Mouse (Mus musculus) liver, embryonic 15.5 days (tissue): Measurements from ENCODE around the gene Dab2ip. TPM values are rescaled to one million over a fixed set of nuclear protein-coding genes. Genes with fewer than 3 reads are reported as not detected.

Experiments
- ATAC-seq: fragments of 200-750 bp; cut with Nextera tagmentation; 2 replicates; pipeline ENCODE4 v1.8.0; 2017; ENCODE audit warnings: moderate number of reproducible peaks, mild to moderate bottlenecking, moderate library complexity; ENCODE audit not compliant: insufficient read depth
- H3K27ac ChIP-seq: fragments of 300-500 bp; sonication (generic); replicated peaks from 2 replicates; pipeline ENCODE4 v1.5.1; 2015; ENCODE audit warnings: mild to moderate bottlenecking, inconsistent platforms
- H3K27me3 ChIP-seq: fragments of 300-500 bp; sonication (generic); 2 replicates; pipeline ENCODE4 v1.6.1; 2015; ENCODE audit warnings: mild to moderate bottlenecking, inconsistent platforms
- H3K36me3 ChIP-seq: fragments of 300-500 bp; sonication (generic); replicated peaks from 2 replicates; pipeline ENCODE4 v1.6.1; 2015; ENCODE audit warnings: moderate library complexity, mild to moderate bottlenecking, inconsistent platforms
- H3K4me1 ChIP-seq: fragments of 300-500 bp; sonication (generic); replicated peaks from 2 replicates; pipeline ENCODE4 v1.6.1; 2015; ENCODE audit warnings: inconsistent platforms
- H3K4me2 ChIP-seq: fragments of 300-500 bp; sonication (generic); 2 replicates; pipeline ENCODE4 v1.6.1; 2015; ENCODE audit warnings: moderate library complexity, mild to moderate bottlenecking, inconsistent platforms
- H3K4me3 ChIP-seq: fragments of 300-500 bp; sonication (generic); replicated peaks from 2 replicates; pipeline ENCODE4 v1.5.1; 2015; ENCODE audit warnings: mild to moderate bottlenecking, inconsistent platforms
- H3K9ac ChIP-seq: fragments of 300-500 bp; sonication (generic); 2 replicates; pipeline ENCODE4 v1.6.1; 2015; ENCODE audit warnings: moderate library complexity, mild to moderate bottlenecking, inconsistent platforms
- H3K9me3 ChIP-seq: fragments of 300-500 bp; sonication (generic); replicated peaks from 2 replicates; pipeline ENCODE4 v1.6.1; 2016; ENCODE audit warnings: inconsistent platforms
- WGBS: fragments of 180-500 bp; shearing (Covaris S2); methylation state at CpG from one replicate; pipeline ENCODE4 v1.1.7; 2015; ENCODE audit warnings: mixed read lengths; ENCODE audit not compliant: insufficient replicate concordance; 5-methylcytosine and 5-hydroxymethylcytosine counted together
- polyA plus RNA-seq: library from polyadenylated mRNA; unstranded; fragments of >200 nt; fragmentation: Nextera tagmentation; extraction: Ambion mirVana; gene quantifications from 2 replicates; pipeline ENCODE4 v1.2.1, GENCODE M21; 2015

Dab2ip gene
- polyA plus RNA-seq, 1 experiment from 2014 or later, result 7.7 TPM

GRCm38 (mm10) chr2:35596796-35597195 is 38.7 kb downstream of the Dab2ip start:
- ATAC-seq, result no peak
- no peaks in the 10 kb centered on the region for H3K9me3 ChIP-seq
- no peak overlapping the region for H3K4me2 ChIP-seq
- H3K4me3 ChIP-seq, result no peak overlapping the region
- 0 out of 2 replicates have a peak, but pooled peaks cover 1% of the 10 kb centered on the region for H3K27me3 ChIP-seq
- H3K4me1 ChIP-seq, result no peaks in the 10 kb centered on the region
- no peaks in the 10 kb centered on the region for H3K36me3 ChIP-seq
- WGBS, result 67% methylated on average over 4 of the region's 4 CpGs
- H3K9ac ChIP-seq, result no peak overlapping the region
- H3K27ac ChIP-seq, result no peak overlapping the region

GRCm38 (mm10) chr2:35598819-35599218 is 40.8 kb downstream of the Dab2ip start:
- no peak overlapping the region for H3K27ac ChIP-seq
- no peak for ATAC-seq
- 47% methylated on average over 3 of the region's 3 CpGs for WGBS
- no peak overlapping the region for H3K4me2 ChIP-seq
- no peaks in the 10 kb centered on the region for H3K4me1 ChIP-seq
- no peaks in the 10 kb centered on the region for H3K9me3 ChIP-seq
- H3K4me3 ChIP-seq, result no peak overlapping the region
- no peaks in the 10 kb centered on the region for H3K27me3 ChIP-seq
- H3K36me3 ChIP-seq, result no peaks in the 10 kb centered on the region
- no peak overlapping the region for H3K9ac ChIP-seq

GRCm38 (mm10) chr2:35601665-35602064 is 43.6 kb downstream of the Dab2ip start:
- H3K36me3 ChIP-seq, result no peaks in the 10 kb centered on the region
- H3K27me3 ChIP-seq, result no peaks in the 10 kb centered on the region
- no peak overlapping the region for H3K4me3 ChIP-seq
- H3K27ac ChIP-seq, result no peak overlapping the region
- 55% methylated on average over 3 of the region's 3 CpGs for WGBS
- no peaks in the 10 kb centered on the region for H3K4me1 ChIP-seq
- no peak overlapping the region for H3K9ac ChIP-seq
- ATAC-seq, result no peak
- H3K4me2 ChIP-seq, result no peak overlapping the region
- no peaks in the 10 kb centered on the region for H3K9me3 ChIP-seq

DNA sequence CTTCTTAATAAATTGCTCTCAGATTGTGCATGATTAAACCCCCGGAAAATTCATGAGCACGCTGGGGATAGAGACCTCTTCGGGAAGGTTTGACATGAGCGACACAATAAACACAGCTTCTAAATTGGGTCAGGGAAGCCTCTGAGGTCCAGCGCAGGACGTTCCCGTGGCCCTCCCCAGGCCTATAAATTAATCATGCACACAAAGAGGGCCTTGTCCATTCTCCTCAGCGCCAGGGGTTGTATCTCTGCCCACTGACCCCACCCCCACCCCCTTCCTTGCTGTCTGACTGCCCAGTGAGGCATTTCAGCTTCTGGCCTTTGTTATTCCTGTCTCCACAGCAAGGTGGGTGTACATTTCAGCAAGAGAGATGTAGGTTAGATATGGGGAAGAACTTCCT is 49.4 kb downstream of the Dab2ip start:
- peaks cover 4% of the 10 kb centered on the region; the same call in 1 of the 2 replicates for H3K4me1 ChIP-seq
- no peak for ATAC-seq
- H3K4me3 ChIP-seq, result no peak overlapping the region
- no peak overlapping the region for H3K27ac ChIP-seq
- no peaks in the 10 kb centered on the region for H3K27me3 ChIP-seq
- no peak overlapping the region for H3K9ac ChIP-seq
- no peaks in the 10 kb centered on the region for H3K36me3 ChIP-seq
- H3K9me3 ChIP-seq, result no peaks in the 10 kb centered on the region
- H3K4me2 ChIP-seq, result no peak overlapping the region
- 51% methylated on average over 8 of the region's 8 CpGs for WGBS

DNA sequence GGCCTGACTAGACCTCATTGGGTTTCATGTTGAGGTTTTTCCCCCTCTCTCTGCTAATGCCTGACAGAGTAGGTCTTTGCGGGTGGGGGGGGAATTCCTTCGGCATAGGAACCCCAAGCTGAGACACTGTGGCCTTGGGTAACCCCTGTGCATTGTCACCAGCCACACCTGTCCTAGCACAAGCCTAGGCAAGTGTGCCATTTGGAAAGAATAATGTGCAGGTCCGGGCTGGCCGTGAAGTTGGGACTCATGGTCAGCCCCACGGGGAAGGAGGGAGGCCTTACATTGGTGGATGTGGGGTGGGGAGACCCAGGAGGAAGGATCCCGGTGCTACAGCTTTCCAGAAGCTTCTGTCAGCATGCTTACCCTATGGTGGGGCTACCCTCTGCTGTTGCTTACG is 50.8 kb downstream of the Dab2ip start:
- no peak overlapping the region for H3K9ac ChIP-seq
- no peak overlapping the region for H3K4me3 ChIP-seq
- no peak overlapping the region for H3K27ac ChIP-seq
- no peaks in the 10 kb centered on the region for H3K36me3 ChIP-seq
- no peaks in the 10 kb centered on the region for H3K9me3 ChIP-seq
- no peaks in the 10 kb centered on the region for H3K27me3 ChIP-seq
- 62% methylated on average over 7 of the region's 7 CpGs for WGBS
- no peak for ATAC-seq
- peaks cover 4% of the 10 kb centered on the region; the same call in 1 of the 2 replicates for H3K4me1 ChIP-seq
- H3K4me2 ChIP-seq, result no peak overlapping the region

DNA sequence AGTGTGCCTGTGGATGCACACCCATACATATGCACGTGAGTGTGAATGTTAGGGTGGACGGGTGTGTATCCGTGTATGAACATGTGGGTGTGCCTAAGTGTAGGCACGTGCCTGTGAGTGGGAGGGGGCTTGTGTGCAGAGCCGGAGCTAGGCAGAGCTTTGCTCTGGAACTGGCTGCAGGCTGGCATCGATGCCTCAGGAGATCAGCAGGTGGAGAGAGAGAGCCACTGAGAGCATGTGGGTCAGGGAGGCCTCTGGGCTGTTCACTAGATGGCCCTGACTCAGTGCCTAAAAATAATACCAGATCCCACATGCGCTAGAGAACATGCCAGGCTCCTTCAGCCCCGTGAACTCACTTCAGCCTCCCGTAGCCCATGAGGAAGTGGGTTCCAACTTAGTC is 51.3 kb downstream of the Dab2ip start:
- Histone ChIP-seq H3K27me3 (no peaks in the 10 kb centered on the region), H3K4me1 (peaks cover 4% of the 10 kb centered on the region), H3K36me3 (no peaks in the 10 kb centered on the region), H3K27ac (no peak overlapping the region), H3K4me2 (no peak overlapping the region), H3K9me3 (no peaks in the 10 kb centered on the region), H3K9ac (no peak overlapping the region), H3K4me3 (no peak overlapping the region)
- ATAC-seq, result no peak
- 47% methylated on average over 9 of the region's 9 CpGs for WGBS

- Histone ChIP-seq H3K4me3 (peak overlapping the region; percentile 29; the same call in 1 of the 2 replicates), H3K9ac (no peak overlapping the region), H3K9me3 (no peaks in the 10 kb centered on the region), H3K36me3 (no peaks in the 10 kb centered on the region), H3K4me1 (peaks cover 7% of the 10 kb centered on the region), H3K4me2 (peak overlapping the region; percentile 46), H3K27me3 (no peaks in the 10 kb centered on the region), H3K27ac (no peak overlapping the region)
- WGBS, result 12% methylated on average over 11 of the region's 11 CpGs
- peak; percentile 69 for ATAC-seq
Measured at GRCm38 (mm10) chr2:35610168-35610951, 52.3 kb downstream of the Dab2ip start.

DNA sequence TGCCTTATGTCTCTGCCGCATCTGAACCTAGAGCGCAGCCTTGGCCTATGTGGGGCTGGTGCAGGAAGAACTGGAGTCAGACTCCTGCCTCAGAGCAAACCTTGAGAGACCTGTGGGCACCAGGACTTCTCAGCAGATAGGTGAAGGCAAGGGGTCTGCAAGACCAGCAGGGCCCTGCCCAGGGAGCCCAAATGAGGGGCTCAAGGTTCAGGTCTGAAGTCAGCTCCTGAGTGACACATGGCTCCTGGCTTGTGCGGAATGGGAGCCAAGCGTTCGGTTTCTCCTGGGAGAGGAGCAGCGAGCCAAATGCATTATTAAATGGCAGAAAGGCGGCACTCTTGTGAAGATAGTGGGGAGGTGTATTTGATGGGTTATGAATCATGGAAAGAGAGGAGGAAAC is 52.9 kb downstream of the Dab2ip start:
- no peak overlapping the region for H3K27ac ChIP-seq
- no peak for ATAC-seq
- H3K4me1 ChIP-seq, result peaks cover 10% of the 10 kb centered on the region
- H3K9me3 ChIP-seq, result no peaks in the 10 kb centered on the region
- H3K9ac ChIP-seq, result no peak overlapping the region
- H3K4me3 ChIP-seq, result no peak overlapping the region
- no peaks in the 10 kb centered on the region for H3K36me3 ChIP-seq
- H3K4me2 ChIP-seq, result peak overlapping the region; percentile 46; the same call in 1 of the 2 replicates
- H3K27me3 ChIP-seq, result no peaks in the 10 kb centered on the region
- 87% methylated on average over 7 of the region's 7 CpGs for WGBS

DNA sequence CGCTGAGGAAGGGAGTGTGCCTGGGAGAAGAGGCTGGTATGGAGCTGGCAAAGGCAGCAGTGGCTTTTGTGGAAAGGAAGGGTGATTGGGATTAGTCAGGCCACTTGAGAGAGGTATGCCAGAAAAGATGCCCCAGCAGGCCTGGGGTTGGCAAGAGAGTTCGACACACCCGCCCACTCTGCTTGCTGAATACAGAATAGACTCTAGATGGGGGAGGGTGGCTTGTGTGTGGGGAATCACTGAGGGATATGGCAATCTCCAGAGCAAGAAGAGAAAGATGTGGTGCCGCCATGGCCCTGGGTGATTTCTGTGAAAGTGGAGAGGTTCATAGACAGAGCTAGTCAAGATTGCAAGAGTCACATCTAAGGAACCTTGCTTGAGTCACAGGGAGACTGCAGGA is 53.6 kb downstream of the Dab2ip start:
- Histone ChIP-seq H3K27me3 (no peaks in the 10 kb centered on the region), H3K36me3 (no peaks in the 10 kb centered on the region), H3K27ac (no peak overlapping the region), H3K4me1 (peaks cover 14% of the 10 kb centered on the region), H3K9me3 (no peaks in the 10 kb centered on the region), H3K4me3 (no peak overlapping the region), H3K9ac (no peak overlapping the region), H3K4me2 (no peak overlapping the region)
- no peak for ATAC-seq
- WGBS, result 77% methylated on average over 4 of the region's 4 CpGs

- H3K27ac ChIP-seq, result no peak overlapping the region
- no peak overlapping the region for H3K9ac ChIP-seq
- 68% methylated on average over 7 of the region's 7 CpGs for WGBS
- no peaks in the 10 kb centered on the region for H3K27me3 ChIP-seq
- no peak for ATAC-seq
- H3K9me3 ChIP-seq, result no peaks in the 10 kb centered on the region
- H3K36me3 ChIP-seq, result no peaks in the 10 kb centered on the region
- no peak overlapping the region for H3K4me3 ChIP-seq
- H3K4me1 ChIP-seq, result peaks cover 18% of the 10 kb centered on the region
- no peak overlapping the region for H3K4me2 ChIP-seq
Measured at GRCm38 (mm10) chr2:35612297-35612696, 54.2 kb downstream of the Dab2ip start.

GRCm38 (mm10) chr2:35613946-35614353 is 55.9 kb downstream of the Dab2ip start:
- no peaks in the 10 kb centered on the region for H3K27me3 ChIP-seq
- H3K36me3 ChIP-seq, result no peaks in the 10 kb centered on the region
- no peak overlapping the region for H3K4me3 ChIP-seq
- 49% methylated on average over 3 of the region's 3 CpGs for WGBS
- H3K4me1 ChIP-seq, result peaks cover 22% of the 10 kb centered on the region
- H3K27ac ChIP-seq, result no peak overlapping the region
- ATAC-seq, result no peak
- H3K9ac ChIP-seq, result no peak overlapping the region
- H3K9me3 ChIP-seq, result no peaks in the 10 kb centered on the region
- no peak overlapping the region for H3K4me2 ChIP-seq

DNA sequence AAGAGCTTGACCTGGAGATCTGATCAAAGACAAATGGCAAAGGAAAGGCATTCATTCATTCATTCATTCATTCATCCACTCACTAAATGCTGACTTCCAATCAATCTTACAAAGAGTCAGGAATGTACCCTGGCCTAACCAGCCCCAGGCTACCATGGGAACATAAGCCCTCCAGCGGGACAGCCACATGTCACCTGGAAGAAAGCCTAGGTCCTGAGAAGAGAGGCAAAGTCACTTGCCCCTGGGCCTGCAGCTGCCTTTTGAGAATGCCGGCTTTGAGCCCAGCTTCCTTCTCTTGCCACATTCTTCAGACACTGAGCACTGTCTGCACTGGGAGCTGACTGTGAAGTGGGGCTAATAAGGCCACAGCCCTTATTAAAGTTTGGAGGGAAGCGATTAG is 56.3 kb downstream of the Dab2ip start:
- Histone ChIP-seq H3K9me3 (no peaks in the 10 kb centered on the region), H3K27ac (no peak overlapping the region), H3K9ac (no peak overlapping the region), H3K27me3 (no peaks in the 10 kb centered on the region; the same call in 1 of the 2 replicates), H3K4me3 (no peak overlapping the region), H3K4me1 (peaks cover 25% of the 10 kb centered on the region), H3K4me2 (no peak overlapping the region), H3K36me3 (no peaks in the 10 kb centered on the region)
- no peak for ATAC-seq
- 51% methylated on average over 3 of the region's 3 CpGs for WGBS
